ENCODE assay signal across 9 mouse cellular contexts in the genomic region with DNA sequence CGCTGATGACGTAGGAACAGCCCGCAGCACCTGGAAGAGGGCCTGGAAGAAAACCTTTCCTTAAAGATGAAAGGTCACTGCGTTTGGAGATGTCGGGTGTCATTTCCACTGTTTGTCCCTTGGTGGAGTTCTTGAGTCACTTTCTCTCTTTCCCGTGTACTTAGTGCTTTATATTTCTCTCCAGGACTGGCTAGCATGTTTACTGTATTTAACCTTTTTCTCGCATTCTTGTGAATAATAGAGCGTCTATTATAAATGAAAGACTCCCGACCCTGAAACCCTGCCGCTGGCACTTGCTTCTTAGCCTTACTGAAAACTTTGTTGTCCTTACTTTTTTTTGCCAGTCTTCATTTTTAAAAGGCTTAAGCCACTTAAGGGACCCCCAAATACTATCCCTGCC. TPM values are rescaled to one million over a fixed set of nuclear protein-coding genes. Genes with fewer than 3 reads are reported as not detected.
DNase-seq lines count a peak whose midpoint lies in the region; ATAC-seq lines count a peak whose summit lies in the region.
"Had no signal": no experiment of that assay in that cellular context is flagged by ENCODE, and none has a peak within 500 bp of the region (broad histone marks: within the 10 kb centered on the region; RNA-seq: fewer than 3 reads in every experiment).

No protein-coding gene starts in this region.

- no peaks in the 10 kb centered on the region for H3K27me3 ChIP-seq in heart, embryonic 14.5 days (ENCODE audit: control insufficient read depth, insufficient read depth, low read length)
- no peaks in the 10 kb centered on the region for H3K27me3 ChIP-seq in stomach, embryonic 15.5 days (replicated peaks)

- no peaks in the 10 kb centered on the region for H3K36me3 ChIP-seq in heart, embryonic 14.5 days (ENCODE audit: control insufficient read depth, insufficient read depth, low read length)
- no peaks in the 10 kb centered on the region for H3K36me3 ChIP-seq in stomach, embryonic 15.5 days

- ATAC-seq in heart, embryonic 14.5 days (ENCODE audit: insufficient number of reproducible peaks, insufficient read depth, low FRiP score, low read depth): no peak
- ATAC-seq in stomach, embryonic 15.5 days (ENCODE audit: insufficient read depth, low FRiP score, low read depth): no peak
- ATAC-seq: Patski had no signal

- H3K4me2 ChIP-seq in heart, embryonic 14.5 days (ENCODE audit: low read length): peak overlapping the region; percentile 85
- H3K4me2 ChIP-seq in stomach, embryonic 15.5 days: peak overlapping the region; percentile 93

- WGBS in heart, embryonic 14.5 days: 2% methylated on average over 10 of the region's 10 CpGs
- WGBS in stomach, embryonic 15.5 days: 2% methylated on average over 10 of the region's 10 CpGs

- H3K9ac ChIP-seq in heart, embryonic 14.5 days (ENCODE audit: low read length): peak overlapping the region; percentile 83
- no peak overlapping the region for H3K9ac ChIP-seq in stomach, embryonic 15.5 days

- no peaks in the 10 kb centered on the region for H3K9me3 ChIP-seq in heart, embryonic 14.5 days (ENCODE audit: control insufficient read depth, low read length)
- H3K9me3 ChIP-seq in stomach, embryonic 15.5 days: no peaks in the 10 kb centered on the region

- H3K27ac ChIP-seq in heart, embryonic 14.5 days (replicated peaks in 1 of 2; ENCODE audit: control insufficient read depth in 1 of 2, insufficient read depth in 1 of 2, low read depth in 2 of 2, low read length in 2 of 2): peak overlapping the region in 1 of 2 experiments; percentile 98; a peak in 2 of 4 replicates
- 0 out of 2 replicates have a peak overlapping the region, but pooled peaks have one; percentile 95 for H3K27ac ChIP-seq in stomach, embryonic 15.5 days

- peak overlapping the region; percentile 51 to 79; a peak in 3 of 4 replicates for H3K4me3 ChIP-seq in heart, embryonic 14.5 days (ENCODE audit: control insufficient read depth in 1 of 2, insufficient read depth in 1 of 2, low read depth in 1 of 2, low read length in 2 of 2)
- peak overlapping the region; percentile 70 for H3K4me3 ChIP-seq in stomach, embryonic 15.5 days (replicated peaks)

- no peaks in the 10 kb centered on the region for H3K4me1 ChIP-seq in heart, embryonic 14.5 days (ENCODE audit: control insufficient read depth in 2 of 2, insufficient read depth in 2 of 2, low read length in 2 of 2)
- no peaks in the 10 kb centered on the region for H3K4me1 ChIP-seq in stomach, embryonic 15.5 days

- DNase-seq in cerebellum, adult 9-10 months: peak; percentile 31
- DNase-seq in cerebellum, postnatal 4 days (ENCODE audit: low spot score in 2 of 2): no peak
- peak; percentile 18 for DNase-seq in 3134 (ENCODE audit: extremely low read depth, insufficient read length, low spot score)
- peak; percentile 6 to 29 for DNase-seq in cerebellum, postnatal 36 days
- peak; percentile 40 for DNase-seq in kidney, postnatal 14 days
- peak; percentile 8 for DNase-seq in lung, postnatal 14 days

RNA-seq across cellular contexts. Expression of gene Pcdh7, which starts 3.8 kb away (rescaled TPM):
- polyA plus RNA-seq in heart, embryonic 14.5 days (2014; fragmentation: Nextera tagmentation; extraction: Ambion mirVana): 32.9 and 35.6 TPM in 2 replicates
- 9.5 and 10.0 TPM in 2 replicates for polyA plus RNA-seq in stomach, embryonic 15.5 days (2015; fragmentation: Nextera tagmentation; extraction: Ambion mirVana)

Comparison
In these comparisons a context has a peak if more than half of its experiments do, and no peak if none do; other contexts are left out.
1. DNase-seq: peak in cerebellum, adult 9-10 months (single experiment), 3134 (single experiment), cerebellum, postnatal 36 days (2 of 2), kidney, postnatal 14 days (single experiment) and lung, postnatal 14 days (single experiment); none in cerebellum, postnatal 4 days (0 of 2).